Mouse (Mus musculus) heart, postnatal 10 days (tissue): ENCODE measurements around the gene Dennd6b. TPM values are rescaled to one million over a fixed set of nuclear protein-coding genes. Genes with fewer than 3 reads are reported as not detected.

Experiments used
- DNase-seq, 2 experiments: peaks; one replicate each; pipeline ENCODE4 v3.0.0; 2021
- intact Hi-C: fragments of 180-260 bp; cut with DNase I; formaldehyde crosslinking; loops from one replicate; pipeline ENCODE4 v1.15.1; 2025
- total RNA-seq, 2 experiments: library from RNA; stranded (reverse); gene quantifications; 2 replicates each; pipeline ENCODE4 v1.2.3; 2021

Gene Dennd6b
- total RNA-seq, 2 experiments from 2014 or later = 8.6 TPM

GRCm38 (mm10) chr15:89168922-89169321 lies 27.4 kb downstream of the Dennd6b start:
- peak in 1 of 2 experiments; percentile 18 for DNase-seq
- intact Hi-C loops = no loop called here

GRCm38 (mm10) chr15:89165478-89165877 lies 30.8 kb downstream of the Dennd6b start:
- no peak for DNase-seq
- intact Hi-C loops = no loop called here

- DNase-seq = no peak
- intact Hi-C loops = no loop called here
Observed at GRCm38 (mm10) chr15:89161397-89161796, 34.9 kb downstream of the Dennd6b start.

DNA sequence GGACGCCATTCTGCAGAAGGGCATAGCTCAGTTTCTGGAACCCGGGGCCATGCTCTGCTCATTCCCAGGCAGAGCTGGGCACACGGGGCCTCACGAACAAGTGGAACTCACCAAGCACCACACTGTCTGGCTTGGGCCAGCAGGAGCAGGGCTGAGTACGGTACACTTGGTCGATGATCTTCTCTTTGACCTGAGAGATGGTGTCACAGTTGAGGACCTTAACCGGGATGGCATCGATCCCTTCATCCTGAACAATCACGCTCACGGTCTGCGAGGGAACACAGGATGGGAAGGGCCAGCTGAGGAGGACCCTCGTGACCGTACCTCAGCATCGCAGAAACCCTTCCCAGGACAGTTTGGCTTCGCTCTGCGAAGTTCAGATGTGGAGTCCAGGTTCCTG lies 37.8 kb downstream of the Dennd6b start:
- no peak for DNase-seq
- intact Hi-C loops = loop anchor here (2.0 kb wide), 1 partner anchor 50 kb away; no protein-coding TSS in a partner anchor

- intact Hi-C loops = loop anchor here (2.0 kb wide), 1 partner anchor 51 kb away; no protein-coding TSS in a partner anchor
- DNase-seq = peak; percentile 72 to 81
Observed at GRCm38 (mm10) chr15:89157954-89158353, 38.3 kb downstream of the Dennd6b start.

DNA sequence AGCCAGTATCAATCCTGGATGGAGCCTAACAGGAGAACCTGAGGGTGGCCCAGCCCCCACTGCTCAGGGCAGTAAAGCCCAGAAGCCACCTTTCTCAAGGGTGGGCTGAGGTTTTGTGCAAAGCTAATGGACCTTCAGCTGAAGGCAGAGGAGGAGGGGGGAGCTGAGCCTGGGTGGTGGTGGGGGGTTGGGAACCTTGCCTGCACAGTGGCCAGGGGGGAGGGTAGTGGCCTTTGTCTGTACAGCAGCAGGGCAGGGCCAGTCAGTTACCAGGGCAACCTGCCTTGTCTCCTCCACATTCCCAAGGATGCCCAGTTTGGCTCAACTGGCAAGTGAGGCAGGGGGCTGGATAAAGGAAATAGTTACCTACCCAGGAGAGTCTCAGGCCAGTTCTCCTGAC lies 44.0 kb downstream of the Dennd6b start:
- intact Hi-C loops = no loop called here

GRCm38 (mm10) chr15:89150041-89150390 lies 46.3 kb downstream of the Dennd6b start:
- intact Hi-C loops = no loop called here
- DNase-seq = peak; percentile 25 to 52

More for the DNA sequence above, 44.0 kb downstream of the Dennd6b start:
- DNase-seq = no peak

- intact Hi-C loops = no loop called here
- peak; percentile 43 to 48 for DNase-seq
Observed at GRCm38 (mm10) chr15:89149271-89150040, 46.8 kb downstream of the Dennd6b start, which contains the start of gene Mapk11. Gene Mapk11, minus strand, starts transcription at chr15:89149628.

DNA sequence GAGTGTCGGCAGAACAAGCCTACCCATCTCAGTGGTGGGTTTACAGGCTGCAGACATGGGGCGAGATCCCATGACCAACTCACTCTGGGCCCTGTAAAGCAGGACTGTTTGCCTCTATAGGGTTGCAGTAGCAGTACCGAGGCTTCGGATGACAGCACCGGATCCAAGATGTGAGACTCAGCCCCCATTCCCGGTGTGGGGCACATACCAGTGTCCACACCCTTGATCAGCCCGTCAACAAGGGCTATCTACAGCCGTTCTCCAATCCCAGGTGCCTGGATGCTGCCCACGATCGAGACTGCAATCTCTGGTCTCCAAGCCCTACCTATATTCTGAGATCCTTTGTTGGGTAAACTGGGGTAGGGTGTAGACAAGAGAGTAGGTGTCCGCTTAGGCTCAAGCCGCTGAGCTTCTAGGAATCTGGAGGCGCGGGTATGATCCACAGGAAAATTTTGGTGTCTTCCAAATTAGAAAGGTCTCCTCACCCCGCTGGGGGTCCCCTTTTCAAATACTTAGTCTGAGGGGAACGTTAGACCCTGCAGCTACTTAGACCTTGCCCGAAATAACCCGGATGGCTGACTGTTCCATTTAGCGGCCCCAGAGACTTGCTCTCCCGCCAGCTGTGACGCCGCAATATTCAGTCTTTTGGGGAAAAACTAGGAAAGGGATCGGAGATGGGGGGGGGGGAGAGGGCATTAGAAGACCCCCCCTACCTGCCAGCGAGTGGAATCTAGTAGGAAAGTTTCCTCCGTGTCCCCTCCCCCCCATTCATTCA lies 47.6 kb downstream of the Dennd6b start:
- intact Hi-C loops = no loop called here
- no peak for DNase-seq

DNA sequence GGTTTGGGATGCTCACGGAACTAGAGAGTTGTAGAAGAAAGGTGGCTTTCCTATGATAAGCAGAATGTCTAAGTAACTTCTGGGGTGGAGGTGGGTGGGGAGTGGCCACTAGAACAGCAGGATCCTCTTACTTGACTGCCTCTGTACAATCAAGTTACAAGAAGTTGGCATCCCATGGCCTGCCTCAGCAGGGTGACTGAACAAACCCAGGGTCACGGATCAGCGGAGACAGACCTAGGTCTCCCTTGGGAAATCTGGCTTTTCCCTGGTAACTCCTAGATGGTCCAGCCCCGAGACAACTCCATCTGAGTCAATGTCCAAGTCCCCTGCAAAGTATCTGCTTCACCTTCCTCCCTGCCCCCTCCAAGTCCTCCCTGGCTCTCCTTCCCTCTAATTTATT lies 48.4 kb downstream of the Dennd6b start:
- intact Hi-C loops = no loop called here
- no peak for DNase-seq

- intact Hi-C loops = no loop called here
- DNase-seq = no peak
Observed at GRCm38 (mm10) chr15:89147456-89147855, 48.8 kb downstream of the Dennd6b start.

- peak; percentile 19 to 33 for DNase-seq
- intact Hi-C loops = no loop called here
Observed at GRCm38 (mm10) chr15:89147024-89147423, 49.3 kb downstream of the Dennd6b start.

DNA sequence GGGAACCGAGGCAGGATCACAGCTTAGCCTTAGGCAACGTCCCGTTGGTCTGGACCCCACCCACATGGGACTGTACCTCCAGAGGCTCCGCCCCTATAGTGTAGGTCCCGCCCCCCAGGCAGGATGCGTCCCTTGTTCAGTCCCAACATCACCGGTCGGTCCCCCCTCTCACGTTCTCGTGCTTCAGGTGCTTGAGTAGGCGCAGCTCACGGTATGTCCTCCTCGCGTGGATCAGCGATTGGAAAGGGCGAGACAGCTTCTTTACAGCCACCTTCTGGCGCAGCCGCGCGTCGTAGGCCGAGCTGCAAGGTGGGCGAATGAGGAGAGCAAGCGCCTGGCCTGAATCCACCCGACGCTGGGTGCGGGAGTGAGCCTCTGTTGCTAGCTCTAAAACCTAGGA lies 49.8 kb downstream of the Dennd6b start:
- peak in 1 of 2 experiments; percentile 25 for DNase-seq
- intact Hi-C loops = no loop called here

DNA sequence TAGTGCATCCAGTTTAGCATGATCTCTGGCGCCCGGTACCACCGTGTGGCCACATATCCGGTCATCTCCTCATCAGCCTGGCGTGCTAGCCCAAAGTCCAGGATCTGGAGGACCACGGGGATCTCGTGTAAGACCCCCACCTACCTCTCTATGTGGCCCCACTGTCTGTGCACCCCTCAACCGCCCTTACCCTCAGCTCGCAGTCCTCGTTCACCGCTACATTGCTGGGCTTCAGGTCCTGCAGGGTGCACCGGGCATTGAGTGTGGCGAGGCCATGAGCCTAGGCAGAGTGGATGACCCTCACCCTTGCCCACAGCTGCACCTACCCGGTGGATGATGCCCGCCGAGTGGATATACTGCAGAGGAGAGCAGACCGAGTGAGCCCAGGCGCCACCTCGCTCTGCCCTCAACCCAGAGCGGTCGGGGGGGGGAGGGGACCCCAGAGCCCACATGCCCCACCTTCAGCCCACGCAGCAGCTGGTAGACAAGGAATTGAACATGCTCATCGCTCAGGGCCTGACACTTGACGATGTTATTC lies 50.4 kb downstream of the Dennd6b start:
- intact Hi-C loops = no loop called here

GRCm38 (mm10) chr15:89144965-89145364 lies 51.3 kb downstream of the Dennd6b start:
- intact Hi-C loops = no loop called here
- DNase-seq = no peak

More for the DNA sequence above, 50.4 kb downstream of the Dennd6b start:
- DNase-seq = no peak

- no peak for DNase-seq
Observed at GRCm38 (mm10) chr15:89143134-89143533, 53.2 kb downstream of the Dennd6b start.

GRCm38 (mm10) chr15:89141905-89142304 lies 54.4 kb downstream of the Dennd6b start:
- peak in 1 of 2 experiments; percentile 19 for DNase-seq
- intact Hi-C loops = no loop called here

More at GRCm38 (mm10) chr15:89143134-89143533, 53.2 kb downstream of the Dennd6b start:
- intact Hi-C loops = no loop called here

DNA sequence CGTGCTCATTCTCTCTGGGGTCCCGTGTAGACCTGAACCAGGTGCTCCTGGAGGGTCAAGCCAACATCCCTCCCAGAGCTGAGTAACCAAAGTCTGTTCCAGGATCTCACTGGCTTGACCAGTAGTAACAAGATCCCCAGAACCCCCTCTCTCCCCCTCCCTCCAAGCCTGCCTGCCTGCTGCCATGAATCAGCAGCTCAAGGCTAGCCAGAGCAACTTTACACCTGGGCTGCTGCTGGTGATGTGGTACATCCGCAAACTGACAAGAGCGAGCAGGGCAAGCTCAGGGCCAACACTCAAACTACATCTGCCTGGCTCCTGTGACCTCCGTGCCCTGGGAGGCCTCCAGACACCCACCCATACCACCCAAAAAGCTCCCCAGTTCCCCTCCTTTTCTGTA lies 54.9 kb downstream of the Dennd6b start:
- DNase-seq = no peak
- intact Hi-C loops = no loop called here

DNA sequence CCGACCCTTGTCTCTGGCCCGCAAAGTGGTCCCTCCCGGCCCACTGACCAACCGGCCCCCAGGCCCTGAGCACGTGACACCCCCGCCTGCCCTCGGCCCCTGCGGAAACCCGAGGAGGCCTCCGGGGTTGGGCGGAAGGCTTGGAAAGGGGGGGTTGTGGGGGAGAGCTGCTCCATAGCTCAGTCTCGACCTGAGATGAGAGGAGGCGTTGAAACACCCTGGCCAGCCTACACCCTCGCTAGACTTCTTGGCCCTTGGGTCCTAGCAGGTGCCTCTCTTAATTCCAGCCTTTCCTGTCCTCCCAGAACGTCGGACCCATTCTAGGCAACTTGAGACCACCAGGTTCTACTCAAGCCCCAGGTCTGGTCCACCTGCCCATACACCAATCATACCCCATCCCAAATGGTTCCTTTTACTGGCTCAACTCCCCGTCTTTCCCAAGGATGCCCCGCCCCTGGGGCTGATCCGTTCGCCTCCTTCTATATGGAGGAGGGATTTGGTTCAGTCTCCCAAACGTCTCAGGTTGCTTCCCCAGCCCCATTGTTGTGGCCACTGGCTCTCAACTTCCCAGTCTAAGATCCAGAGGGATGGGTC lies 55.5 kb downstream of the Dennd6b start, which contains the start of gene Mapk12:
Mapk12 (minus strand) TSS at position 45 of the 594 bp plus-strand sequence.
- peak in 1 of 2 experiments; percentile 76 for DNase-seq
- intact Hi-C loops = no loop called here

GRCm38 (mm10) chr15:89140048-89140658 lies 56.1 kb downstream of the Dennd6b start:
- intact Hi-C loops = no loop called here
- DNase-seq = peak; percentile 69
